Mouse (Mus musculus): Measurements from ENCODE around the gene Glul.

- no peak for TF ChIP-seq CTCF (IDR thresholded peaks at IDR 0.05; ENCODE audit: insufficient read depth, low read depth, low read length)
- no peak for TF ChIP-seq POLR2A (IDR thresholded peaks at IDR 0.05; ENCODE audit: insufficient read depth, low read depth, low read length)
Measured at GRCm38 (mm10) chr1:153945181-153945580, 45.4 kb downstream of the Glul start.

Measured in olfactory bulb, adult 2 months (tissue).